Mouse (Mus musculus): ENCODE results near the gene Orai1.
A peak's percentile ranks its signal among the peaks of the same experiment; 100 is the strongest.

The Orai1 gene

DNA sequence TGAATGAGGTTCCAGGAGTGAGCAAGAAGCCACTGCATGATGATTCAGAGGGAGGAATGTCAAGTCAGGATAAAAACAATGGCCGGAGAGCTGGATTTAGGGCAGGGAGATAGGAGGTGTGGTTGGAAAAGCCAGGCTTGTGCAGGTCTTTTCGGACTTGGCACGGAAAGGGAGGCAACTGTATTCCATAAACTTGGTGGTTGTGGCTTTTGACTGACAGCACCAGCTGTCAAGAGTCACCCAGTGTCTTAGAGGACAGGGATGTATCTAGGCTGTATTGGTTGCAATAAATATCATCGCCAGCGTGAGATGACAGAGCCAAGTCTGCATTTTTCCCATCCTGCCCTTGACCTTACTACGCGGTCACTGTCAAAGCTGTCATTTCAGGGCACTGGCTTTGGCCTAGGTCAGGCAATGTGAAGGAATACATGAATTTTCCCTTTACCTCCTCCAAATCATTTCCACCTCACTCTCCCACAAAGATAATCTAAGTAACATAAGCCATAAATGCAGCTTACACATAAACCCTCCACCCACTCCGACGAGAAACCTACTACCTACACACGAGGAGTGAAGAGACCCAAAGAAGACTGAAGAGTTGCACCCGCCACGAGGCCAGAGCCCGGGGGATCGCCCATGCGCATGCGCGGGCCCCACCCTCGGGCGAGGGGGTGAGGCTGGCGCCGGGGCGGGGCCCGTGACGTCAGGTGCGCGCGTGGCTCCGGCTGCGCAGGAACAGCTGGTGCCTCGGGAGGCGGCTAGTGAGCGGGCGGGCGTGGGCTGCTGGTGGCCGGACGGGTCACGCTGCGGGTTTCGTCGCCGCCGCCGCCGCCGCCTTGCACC is 60.9 kb downstream of the Orai1 start:
- peak; percentile 93 to 97 for DNase-seq

GRCm38 (mm10) chr5:123076419-123077281 is 61.8 kb downstream of the Orai1 start:
- DNase-seq: no peak

GRCm38 (mm10) chr5:123079568-123079967 is 64.7 kb downstream of the Orai1 start:
- DNase-seq: no peak

DNA sequence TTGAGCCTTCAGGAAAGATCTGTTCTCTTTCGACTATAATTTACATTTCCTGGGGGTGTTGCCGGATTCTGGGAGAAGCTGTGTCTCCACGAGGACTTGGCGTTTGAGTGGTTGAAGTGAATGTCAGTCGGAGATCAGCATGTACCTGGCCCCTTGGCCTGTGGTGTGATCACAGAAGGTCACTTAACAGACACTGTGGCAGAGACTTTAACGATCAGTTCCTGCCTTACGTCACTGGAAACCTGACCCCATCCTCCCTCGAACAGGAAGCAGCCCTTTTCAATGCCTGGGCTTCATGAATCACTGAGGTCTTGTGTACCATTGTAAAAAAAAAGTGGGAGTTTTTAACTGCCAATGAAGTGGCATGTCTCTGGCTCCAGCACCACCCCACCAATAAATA is 65.2 kb downstream of the Orai1 start:
- peak in 1 of 2 experiments; percentile 72 for DNase-seq
